Mouse (Mus musculus) lung, postnatal 10 days (tissue): ENCODE results near the gene Bckdk.
"Not testable (repeated sequence)": the region's sequence is repeated elsewhere in the genome, so short reads cannot be mapped to it uniquely, and the experiment has no call there.

ENCODE experiments used
- DNase-seq: peaks from one replicate; pipeline ENCODE4 v3.0.0; 2021

Bckdk gene

DNA sequence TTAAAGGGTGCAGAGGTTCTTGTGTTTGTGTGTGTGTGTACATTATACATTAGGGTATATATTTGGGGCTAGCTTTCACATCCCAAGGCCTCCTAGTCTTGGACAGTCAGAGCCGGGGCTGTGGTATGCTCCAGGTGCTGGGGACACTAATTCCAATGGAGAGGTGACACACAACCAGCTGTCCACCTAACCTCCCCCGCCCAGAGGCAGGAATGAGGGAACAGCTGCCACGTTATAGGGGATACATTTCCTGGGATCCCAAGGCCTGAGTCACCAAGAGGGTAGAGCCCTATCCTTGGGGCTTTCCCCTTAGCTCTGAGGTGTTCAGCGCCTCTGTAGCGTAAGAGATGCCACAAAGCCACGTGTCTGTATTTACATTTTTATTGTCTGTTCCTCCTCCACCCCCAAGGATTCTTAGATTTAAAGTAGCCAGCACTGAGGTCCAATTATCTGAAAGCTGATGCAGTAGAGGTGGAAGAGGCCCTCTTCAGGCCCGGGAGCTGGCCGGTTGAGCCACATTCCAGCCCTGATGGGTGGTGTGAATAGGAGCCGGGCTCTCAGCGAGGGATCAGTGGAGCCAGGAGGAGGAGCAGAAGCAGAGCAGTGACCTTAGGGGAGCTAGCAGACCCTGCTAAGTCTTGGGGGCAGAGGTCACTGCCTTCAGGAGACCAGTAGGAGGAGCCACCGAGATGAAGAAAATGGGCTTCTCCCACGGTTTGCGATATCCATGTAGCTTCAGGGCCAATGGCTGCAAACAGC lies 28.6 kb downstream of the Bckdk start:
- peak; percentile 67 for DNase-seq

DNA sequence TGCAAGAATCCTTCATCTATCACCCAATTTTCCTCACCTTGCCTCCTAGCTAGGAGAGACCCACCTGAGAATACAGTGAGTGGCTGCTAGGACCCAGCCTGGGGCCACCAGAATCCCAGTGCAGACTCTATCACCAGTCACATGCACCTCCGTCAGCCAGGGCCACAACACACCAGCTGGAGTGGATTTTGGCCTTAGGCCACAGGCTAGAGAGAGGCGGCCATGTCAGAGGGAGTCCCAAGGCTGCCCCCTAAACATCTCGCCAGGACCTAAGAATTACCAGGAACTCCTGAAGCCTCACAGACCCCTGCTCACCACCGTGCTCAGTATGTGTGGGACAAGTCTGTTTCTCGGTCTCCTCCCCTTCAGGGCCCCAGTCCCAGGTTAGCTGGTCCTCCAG lies 30.2 kb downstream of the Bckdk start:
- DNase-seq = no peak

DNA sequence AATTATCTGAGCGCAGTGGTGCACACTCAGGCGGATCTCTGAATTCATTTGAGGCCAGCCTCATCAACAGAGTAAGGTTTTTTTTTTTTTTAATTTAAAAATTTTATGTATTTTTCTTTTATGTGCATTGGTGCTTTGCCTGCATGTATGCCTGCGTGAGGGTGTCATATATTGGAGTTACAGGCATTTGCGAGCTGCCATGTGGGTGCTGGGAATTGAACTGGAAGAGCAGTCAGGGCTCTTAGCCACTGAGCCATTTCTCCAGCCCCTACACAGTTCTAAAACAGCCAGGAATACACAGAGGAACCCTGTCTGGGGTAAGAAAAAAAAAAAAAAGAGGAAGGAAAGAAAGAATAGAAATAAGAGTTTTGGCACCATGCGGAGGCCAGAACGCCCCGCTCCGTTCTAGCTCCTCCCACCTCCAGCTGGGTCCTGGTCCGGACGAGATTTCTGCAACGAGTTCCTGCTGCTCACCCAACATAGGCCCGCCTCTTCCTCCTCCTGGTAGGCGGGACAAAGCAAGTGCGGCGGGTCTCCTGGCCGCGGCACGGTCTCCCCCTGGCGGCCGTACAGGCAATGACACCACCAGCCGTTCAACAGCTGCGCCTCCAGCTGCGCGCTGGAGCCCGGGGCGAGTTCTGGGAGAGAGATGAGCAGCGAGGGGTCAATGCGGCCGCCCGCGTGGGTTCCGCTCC lies 31.3 kb downstream of the Bckdk start:
- peak; percentile 98 for DNase-seq

DNA sequence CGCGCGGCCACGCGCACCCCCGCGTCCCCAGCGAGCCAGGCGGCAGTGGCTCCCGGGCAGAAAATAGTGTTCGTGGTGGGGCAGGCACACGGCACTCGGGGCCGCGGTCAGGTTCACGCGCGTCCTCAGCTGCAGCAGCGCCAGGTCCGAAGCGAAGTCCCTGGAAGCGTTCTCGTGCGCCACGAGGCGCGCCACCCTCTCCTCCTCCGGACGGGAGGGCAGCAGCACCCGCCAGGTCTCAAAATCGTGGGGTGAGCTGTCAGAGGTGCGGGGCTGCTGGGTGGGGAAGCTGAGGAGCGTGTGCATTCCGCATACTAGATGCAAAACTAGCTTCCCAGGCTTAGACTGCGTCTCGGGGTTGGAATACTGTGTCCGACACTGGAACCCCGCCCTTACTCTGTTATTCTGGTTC lies 31.9 kb downstream of the Bckdk start:
- DNase-seq = no peak

DNA sequence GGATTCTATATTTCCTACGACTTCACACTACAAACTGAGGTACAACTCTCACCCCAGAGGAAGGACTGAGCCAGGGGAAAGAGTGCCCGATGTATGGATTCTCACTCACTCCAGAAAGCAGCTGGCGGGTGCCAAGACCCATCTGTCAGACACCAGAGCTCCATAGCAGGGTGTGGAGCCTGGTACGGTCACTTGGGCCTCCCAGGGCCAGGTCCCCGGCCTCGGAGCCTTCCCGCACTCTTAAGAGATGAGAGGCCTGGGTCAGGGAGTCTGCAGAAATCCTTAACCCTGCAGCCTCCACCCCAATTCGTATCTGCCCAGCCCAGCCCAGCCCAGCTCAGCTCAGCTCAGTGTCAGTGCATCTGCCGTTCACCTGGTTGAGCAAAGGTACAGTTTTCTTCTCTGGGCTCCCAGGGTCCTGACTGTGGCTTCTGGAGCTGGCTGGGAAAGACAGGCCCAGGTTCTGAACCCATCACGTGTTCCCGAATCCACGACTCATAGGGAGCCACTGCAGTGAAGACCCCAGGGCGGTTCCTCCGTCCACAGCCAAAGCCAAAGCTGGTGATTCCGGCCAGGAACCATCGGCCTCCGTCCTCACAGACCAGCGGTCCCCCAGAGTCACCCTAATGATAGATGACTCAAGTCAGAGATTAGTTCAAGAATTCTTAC lies 32.5 kb downstream of the Bckdk start:
- no peak for DNase-seq

DNA sequence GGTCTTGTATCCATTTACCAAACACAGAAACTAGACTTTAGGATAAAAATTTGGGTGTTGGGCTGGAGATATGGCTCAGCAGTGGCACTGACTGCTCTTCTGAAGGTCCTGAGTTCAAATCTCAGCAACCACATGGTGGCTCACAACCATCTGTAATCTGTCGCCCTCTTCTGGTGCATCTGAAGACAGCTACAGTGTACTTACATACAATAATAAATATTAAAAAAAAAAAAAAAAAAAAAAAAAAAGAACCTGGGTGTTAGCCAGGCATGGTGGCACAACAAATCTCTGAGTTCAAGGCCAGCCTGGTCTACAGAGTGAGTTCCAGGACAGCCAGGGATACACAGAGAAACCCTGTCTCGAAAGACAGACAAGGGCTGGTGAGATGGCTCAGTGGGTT lies 38.2 kb downstream of the Bckdk start:
- not testable (repeated sequence) for DNase-seq

DNA sequence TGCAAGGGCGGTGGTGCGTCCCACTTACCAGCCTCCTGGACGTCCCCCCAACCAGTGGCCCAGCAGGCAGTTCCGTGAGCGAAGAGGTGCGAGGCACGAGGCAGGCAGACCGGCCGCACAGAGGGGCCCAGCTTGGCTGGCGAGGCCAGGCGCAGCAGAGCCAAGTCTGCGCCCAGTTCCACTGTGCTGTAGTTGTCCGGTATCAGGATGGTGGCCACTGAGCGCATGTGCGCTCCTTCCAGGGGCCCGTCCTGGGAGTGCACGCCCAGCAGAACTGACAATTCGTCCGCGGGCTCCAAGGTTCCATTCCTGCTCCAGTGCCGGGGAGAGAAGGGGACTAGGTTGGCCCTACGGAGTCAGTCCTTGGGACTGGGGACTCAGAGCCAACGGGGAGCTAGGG lies 40.7 kb downstream of the Bckdk start:
- peak; percentile 49 for DNase-seq

DNA sequence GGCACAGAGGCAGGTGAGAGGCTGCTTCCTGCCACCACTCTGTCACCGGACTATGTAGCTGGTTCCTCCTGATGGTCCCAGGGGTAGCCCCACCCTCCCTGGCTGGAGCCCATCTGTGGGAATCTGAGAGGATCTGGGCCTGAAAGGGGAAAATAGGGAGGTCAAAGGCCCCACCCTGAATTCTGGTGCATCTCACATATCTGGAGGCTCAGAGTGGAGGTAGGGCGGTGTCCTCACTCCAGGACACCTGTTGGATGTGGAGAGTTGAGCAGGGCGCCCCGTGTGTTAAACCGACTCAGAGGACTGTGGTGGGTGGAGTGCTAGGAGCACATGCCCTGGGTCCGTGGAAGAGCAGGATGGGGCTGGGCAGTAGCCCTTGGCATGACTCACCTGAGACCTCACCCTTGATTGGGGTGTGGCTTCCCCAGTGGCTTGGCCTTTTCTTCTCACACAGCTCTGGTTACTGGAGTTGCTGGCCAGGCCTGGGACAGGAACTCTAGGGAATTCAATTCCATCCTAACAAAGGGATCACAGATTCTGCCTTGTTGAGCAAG lies 42.7 kb downstream of the Bckdk start, which contains the start of gene Prss36:
Prss36 (minus strand) TSS at position 256 of the 554 bp plus-strand sequence.
- DNase-seq = no peak

DNA sequence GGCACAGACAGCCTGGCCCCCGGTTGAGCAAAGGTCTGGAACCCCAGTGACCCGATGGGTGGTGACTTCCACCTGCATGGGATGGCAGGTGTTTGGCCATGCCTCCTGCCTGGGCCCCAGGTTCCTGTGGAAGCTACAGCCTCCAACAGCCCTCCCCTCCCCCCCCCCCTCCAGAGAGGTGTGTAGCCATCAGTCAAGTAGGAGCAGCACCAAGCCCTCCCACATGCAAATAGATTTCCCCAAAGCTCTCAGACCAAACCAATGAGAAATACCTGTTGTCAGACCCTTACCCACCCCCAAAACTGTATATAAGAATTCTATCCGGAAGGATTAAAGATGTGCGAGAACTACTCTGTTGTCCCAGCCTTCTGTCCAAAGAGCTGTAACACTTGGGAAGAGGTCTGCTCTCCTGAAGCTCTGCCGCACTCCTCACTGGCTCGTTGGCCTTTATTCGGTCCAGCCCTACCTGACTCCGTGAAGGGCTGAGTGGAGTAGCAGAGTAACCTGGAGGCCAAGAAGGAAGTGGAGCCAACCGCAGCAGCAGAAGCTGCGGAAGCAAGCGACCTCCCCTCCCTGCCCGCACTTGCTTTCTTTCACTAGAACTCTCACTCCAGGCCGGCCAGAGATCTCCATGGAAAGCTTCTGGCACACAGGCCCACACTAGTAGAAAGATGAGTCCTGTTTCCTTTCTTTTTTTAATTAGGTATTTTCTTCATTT lies 49.1 kb downstream of the Bckdk start:
- DNase-seq = no peak

DNA sequence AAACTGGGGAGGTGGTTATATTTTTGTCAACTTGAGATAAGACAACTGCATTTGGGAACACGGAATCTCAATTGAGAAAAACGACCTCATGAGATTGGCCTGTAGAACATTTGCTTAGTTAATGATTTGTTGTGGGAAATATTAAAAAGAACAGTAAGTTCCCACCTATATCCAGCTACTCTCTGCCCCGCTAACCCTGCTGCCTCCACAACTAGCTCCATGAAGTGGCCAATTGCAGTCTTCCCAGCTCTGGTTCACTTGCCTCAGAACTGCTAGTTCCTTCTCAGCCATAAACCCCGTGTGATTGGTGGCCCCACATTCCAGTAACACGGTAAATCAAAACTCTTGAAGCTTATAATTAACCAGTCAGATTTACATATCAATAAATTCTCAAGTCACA lies 55.5 kb downstream of the Bckdk start:
- no peak for DNase-seq
